Mouse (Mus musculus): ENCODE measurements around the gene Nt5c3. TPM values are rescaled to one million over a fixed set of nuclear protein-coding genes. Genes with fewer than 3 reads are reported as not detected.

Nt5c3 gene
- total RNA-seq, 2 experiments from 2014 or later: 51.0 to 87.8 TPM

- ATAC-seq (replicated peaks; ENCODE audit: poor library complexity): no peak
Observed at GRCm38 (mm10) chr6:56843229-56843628, 80.5 kb downstream of the Nt5c3 start.

- ATAC-seq (replicated peaks; ENCODE audit: poor library complexity): no peak
Observed at GRCm38 (mm10) chr6:56837621-56838020, 86.1 kb downstream of the Nt5c3 start.

GRCm38 (mm10) chr6:56837166-56837565 lies 86.6 kb downstream of the Nt5c3 start:
- ATAC-seq (replicated peaks; ENCODE audit: poor library complexity): no peak

- ATAC-seq (replicated peaks; ENCODE audit: poor library complexity): no peak
Observed at GRCm38 (mm10) chr6:56835532-56835931, 88.2 kb downstream of the Nt5c3 start.

DNA sequence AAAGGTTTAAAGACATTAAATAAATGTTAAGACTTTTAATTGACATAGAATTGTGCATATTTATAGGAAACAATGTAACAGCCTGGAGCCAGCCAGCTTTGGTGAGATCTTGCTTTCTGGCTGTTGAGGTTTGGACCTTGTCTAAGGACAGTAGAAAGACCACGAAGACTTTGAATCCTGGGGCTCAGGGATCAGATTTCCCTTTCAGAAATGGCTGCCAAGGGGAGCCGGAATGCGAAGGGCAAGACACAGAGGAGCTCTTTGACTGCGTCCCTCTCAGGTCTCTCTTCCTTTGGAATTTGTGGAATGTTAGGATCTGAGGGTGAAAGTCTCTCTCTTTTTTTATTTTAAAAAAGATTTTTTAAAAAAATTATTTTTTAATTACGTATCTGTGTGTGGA lies 89.0 kb downstream of the Nt5c3 start:
- no peak for ATAC-seq (replicated peaks; ENCODE audit: poor library complexity)

GRCm38 (mm10) chr6:56832830-56833229 lies 90.9 kb downstream of the Nt5c3 start:
- ATAC-seq (replicated peaks; ENCODE audit: poor library complexity): no peak

DNA sequence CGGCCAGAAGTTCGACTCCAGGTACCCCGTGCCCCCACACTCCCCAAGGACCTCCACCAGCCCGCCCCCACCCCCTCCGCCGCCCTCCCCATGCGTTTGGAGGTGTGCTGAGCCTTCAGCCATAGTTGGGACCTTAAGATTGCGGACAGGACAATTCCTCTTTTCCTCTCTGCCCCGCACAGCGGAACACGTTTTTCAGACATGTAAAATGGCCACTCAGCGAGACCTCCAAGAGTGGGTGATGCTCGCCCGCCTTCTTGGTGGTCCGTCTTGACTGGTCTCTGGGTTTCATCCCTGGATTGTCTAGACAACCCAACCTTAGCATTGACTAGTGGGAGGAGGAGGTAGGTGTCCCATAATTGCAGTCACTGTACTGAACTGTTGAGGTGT lies 91.3 kb downstream of the Nt5c3 start:
- peak; percentile 47 for ATAC-seq (replicated peaks; ENCODE audit: poor library complexity)

Other genes with a start within 250 kb of the Nt5c3 start
- gene Lsm5, start 219.2 kb downstream of the Nt5c3 start, total RNA-seq (2015): 103 and 126 TPM in 2 replicates
- gene Lsm5, start 219.2 kb downstream of the Nt5c3 start, total RNA-seq (2017): 135 and 200 TPM in 2 replicates
- gene Avl9, start 209.0 kb downstream of the Nt5c3 start, total RNA-seq (2015): 21.1 and 23.2 TPM in 2 replicates
- gene Avl9, start 209.0 kb downstream of the Nt5c3 start, total RNA-seq (2017): 19.7 and 22.2 TPM in 2 replicates
- gene Kbtbd2, start 126.1 kb downstream of the Nt5c3 start, total RNA-seq (2015): 32.0 and 32.6 TPM in 2 replicates
- 32.5 and 33.5 TPM in 2 replicates for gene Kbtbd2, start 126.1 kb downstream of the Nt5c3 start, total RNA-seq (2017)
- gene Fkbp9, start 91.9 kb downstream of the Nt5c3 start, total RNA-seq (2015): 4.3 and 5.1 TPM in 2 replicates
- 11.6 and 12.1 TPM in 2 replicates for gene Fkbp9, start 91.9 kb downstream of the Nt5c3 start, total RNA-seq (2017)
- 0.29 and 0.37 TPM in 2 replicates for gene Vmn1r4, start 83 bp upstream of the Nt5c3 start, total RNA-seq (2015)
- 0.54 and 0.58 TPM in 2 replicates for gene Vmn1r4, start 83 bp upstream of the Nt5c3 start, total RNA-seq (2017)
- gene Vmn1r5, start 46.3 kb upstream of the Nt5c3 start, total RNA-seq (2015): not detected in 2 replicates
- not detected in 2 replicates for gene Vmn1r5, start 46.3 kb upstream of the Nt5c3 start, total RNA-seq (2017)
- not detected in 2 replicates for gene Vmn1r6, start 73.3 kb upstream of the Nt5c3 start, total RNA-seq (2015)
- not detected in 2 replicates for gene Vmn1r6, start 73.3 kb upstream of the Nt5c3 start, total RNA-seq (2017)
- gene Vmn1r7, start 101.4 kb upstream of the Nt5c3 start, total RNA-seq (2015): not detected in 2 replicates
- not detected in 2 replicates for gene Vmn1r7, start 101.4 kb upstream of the Nt5c3 start, total RNA-seq (2017)
- gene Vmn1r8, start 108.4 kb upstream of the Nt5c3 start, total RNA-seq (2015): not detected in 2 replicates
- gene Vmn1r8, start 108.4 kb upstream of the Nt5c3 start, total RNA-seq (2017): not detected in 2 replicates
- not detected in 2 replicates for gene Vmn1r9, start 142.9 kb upstream of the Nt5c3 start, total RNA-seq (2015)
- gene Vmn1r9, start 142.9 kb upstream of the Nt5c3 start, total RNA-seq (2017): not detected in 2 replicates
- gene Vmn1r10, start 185.5 kb upstream of the Nt5c3 start, total RNA-seq (2015): not detected in 2 replicates
- not detected in 2 replicates for gene Vmn1r10, start 185.5 kb upstream of the Nt5c3 start, total RNA-seq (2017)
- gene Vmn1r11, start 209.5 kb upstream of the Nt5c3 start, total RNA-seq (2015): not detected in 2 replicates
- not detected in 2 replicates for gene Vmn1r11, start 209.5 kb upstream of the Nt5c3 start, total RNA-seq (2017)
- not detected in 2 replicates for gene Vmn1r12, start 233.0 kb upstream of the Nt5c3 start, total RNA-seq (2015)
- not detected in 2 replicates for gene Vmn1r12, start 233.0 kb upstream of the Nt5c3 start, total RNA-seq (2017)